Mouse (Mus musculus): ENCODE measurements around the gene Rhox6. TPM values are rescaled to one million over a fixed set of nuclear protein-coding genes. Genes with fewer than 3 reads are reported as not detected.
"Not testable (repeated sequence)": the region's sequence is repeated elsewhere in the genome, so short reads cannot be mapped to it uniquely, and the experiment has no call there.

Rhox6 gene
- not detected for total RNA-seq (2021)
- long read RNA-seq, experiment 1, result 0 reads
- long read RNA-seq, experiment 2, result 0 reads

DNA sequence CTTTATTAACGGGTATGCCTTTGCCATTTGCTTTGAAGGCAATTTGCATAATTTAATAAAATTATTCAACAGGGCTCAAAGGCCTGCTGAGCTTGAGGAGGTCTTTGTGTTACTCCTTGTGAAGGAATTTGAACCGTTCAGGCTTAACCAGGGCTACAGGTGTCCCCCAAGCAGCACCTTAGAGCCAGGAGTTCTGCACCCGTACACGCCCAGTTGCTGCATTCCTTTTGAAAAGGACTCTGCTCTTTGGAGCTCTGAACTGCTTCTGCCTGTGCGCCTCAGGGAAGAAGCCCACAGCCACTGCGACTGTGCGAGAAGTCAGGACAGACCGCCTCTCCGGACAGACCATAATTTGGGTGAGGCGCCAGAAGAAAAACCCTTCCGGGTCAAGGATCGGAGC is at the start of gene Rhox6:
TSS of gene Rhox6 (plus strand) at position 301 of the 400 bp plus-strand sequence.
- DNase-seq, result not testable (repeated sequence)

DNA sequence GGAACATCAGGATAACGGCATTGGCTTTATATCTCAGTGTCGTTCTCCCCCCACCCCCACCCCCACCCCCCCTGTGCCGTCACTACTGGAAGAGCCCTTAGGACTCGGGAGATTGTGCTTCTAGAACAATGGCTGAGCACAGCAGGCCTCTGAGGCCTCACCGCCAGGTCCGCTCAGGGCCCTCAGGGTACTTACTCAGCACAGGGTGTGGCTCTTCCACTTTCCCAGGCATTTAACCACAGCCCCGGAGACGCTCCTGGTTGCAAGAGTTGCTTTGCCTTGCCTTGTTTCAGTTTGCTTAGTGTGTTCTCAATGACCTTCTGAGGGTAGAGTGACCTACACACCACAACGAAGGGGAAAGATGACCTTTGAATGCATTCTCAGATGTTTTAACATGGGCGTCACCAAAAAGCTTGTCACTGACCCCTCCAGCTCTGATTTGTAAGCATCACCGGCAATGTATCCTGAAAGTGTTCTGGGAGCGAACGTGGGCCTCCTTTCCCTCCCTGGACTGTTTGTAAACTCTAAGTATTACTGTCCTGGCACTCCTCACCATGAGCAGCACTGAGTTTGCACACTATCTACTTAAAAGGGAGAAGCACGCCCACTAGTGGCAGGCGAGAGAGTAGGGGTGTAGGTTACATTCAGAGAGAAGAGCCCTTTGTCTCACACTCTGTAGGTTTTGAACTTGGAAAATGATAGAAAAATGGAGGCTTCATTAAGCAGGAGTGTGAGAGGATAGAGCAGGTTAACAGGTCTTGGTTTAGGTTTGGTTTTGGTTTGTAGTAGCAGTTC is 19.2 kb upstream of the Rhox6 start:
- no peak for DNase-seq

DNA sequence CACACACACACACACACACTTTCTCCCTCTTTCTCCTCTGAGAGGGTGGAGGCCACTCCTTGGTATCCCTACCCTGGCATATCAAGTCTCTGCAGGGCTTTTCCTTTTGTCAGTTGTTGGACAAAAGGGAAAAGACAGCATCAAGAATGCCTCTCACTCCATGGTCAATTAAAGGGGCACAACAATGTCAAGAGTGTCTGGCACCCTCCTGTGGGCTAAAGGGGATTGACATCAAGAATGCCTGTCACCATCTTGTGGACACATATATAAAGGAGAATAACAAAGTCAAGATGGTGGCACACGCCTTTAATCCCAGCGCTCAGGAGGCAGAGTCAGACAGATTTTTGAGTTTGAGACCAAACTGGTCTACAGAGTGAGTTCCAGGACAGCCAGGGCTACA is 17.3 kb upstream of the Rhox6 start:
- DNase-seq, result no peak

DNA sequence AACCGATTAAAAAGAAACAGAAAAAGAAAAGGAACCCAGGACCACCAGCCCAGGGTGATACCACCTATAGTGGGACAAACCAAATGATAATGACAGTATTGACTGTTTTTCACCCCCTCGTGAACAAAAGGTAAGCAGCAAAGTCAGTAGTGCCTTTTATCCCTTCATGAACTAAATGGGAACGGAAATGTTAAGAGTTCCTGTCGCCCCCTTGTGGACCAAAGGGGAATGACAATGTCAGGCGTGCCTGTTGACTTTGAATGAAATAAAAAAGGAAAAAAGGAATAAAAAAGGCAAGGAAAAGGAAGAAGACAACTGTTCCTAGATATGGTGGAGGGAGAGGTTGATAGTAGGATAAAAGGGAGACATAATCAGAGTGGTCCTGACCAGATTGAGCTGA is 15.5 kb upstream of the Rhox6 start:
- peak; percentile 2 to 63 for DNase-seq

DNA sequence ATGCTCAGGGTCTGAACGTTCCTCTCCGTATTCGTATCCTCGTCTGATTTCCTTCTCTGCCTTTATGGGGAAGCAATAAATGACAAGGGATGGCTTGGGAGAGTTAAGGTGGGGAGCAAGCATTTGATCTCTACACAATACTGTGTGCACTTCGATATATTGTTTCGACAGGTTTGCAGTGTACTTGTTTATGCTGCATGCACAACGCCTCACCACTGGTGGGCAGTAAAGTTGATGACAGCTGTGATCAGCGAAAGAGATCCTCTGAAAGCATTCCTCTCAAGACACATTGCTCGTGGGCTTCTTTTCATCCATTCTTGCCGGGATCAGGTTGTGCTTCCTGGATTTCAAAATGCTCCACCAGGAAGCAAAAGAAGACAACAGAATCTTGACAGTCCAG is 11.0 kb upstream of the Rhox6 start:
- DNase-seq, result no peak

DNA sequence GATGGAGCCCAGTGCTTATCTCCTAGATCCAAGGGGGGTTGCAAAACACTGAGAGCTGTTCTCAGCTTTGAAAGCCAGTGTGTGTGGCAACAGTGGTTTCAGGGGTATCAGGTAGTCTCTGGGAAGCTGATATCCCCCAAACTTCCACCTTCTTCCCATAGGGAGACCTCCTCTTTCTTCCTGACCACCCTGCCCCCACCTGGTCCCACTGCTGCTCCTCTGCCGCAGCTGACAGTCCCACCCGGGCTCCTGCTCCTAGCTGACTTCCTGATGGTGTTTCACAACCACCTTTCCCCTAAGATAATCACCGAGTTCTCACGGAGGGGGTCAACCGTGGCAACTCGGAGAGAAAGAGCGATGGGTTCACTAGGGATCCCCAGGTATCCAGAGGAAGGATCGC is 4.7 kb downstream of the Rhox6 start, which contains the start of gene Rhox7a:
TSS of gene Rhox7a (plus strand) at position 301 of the 400 bp plus-strand sequence.
- DNase-seq, result not testable (repeated sequence)

DNA sequence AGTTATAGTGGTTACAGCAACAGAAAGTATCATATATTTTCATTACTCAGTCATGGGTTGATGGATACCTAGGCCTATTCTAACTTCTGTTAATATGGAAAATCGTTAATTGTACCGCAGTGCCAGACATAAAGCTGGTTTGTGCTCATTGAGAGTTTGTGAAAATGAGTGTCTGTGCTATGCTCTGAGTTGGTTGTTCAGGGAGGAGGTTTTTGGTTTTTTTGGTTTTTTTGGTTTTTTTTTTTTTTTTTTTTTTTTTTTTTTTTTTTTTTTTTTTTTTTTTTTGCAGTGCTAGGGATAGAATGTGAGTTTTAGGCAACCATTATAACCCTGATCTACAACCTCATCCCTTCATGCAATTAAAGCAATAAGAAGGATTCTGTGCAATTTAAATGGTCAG is 44.9 kb downstream of the Rhox6 start:
- no peak for DNase-seq

DNA sequence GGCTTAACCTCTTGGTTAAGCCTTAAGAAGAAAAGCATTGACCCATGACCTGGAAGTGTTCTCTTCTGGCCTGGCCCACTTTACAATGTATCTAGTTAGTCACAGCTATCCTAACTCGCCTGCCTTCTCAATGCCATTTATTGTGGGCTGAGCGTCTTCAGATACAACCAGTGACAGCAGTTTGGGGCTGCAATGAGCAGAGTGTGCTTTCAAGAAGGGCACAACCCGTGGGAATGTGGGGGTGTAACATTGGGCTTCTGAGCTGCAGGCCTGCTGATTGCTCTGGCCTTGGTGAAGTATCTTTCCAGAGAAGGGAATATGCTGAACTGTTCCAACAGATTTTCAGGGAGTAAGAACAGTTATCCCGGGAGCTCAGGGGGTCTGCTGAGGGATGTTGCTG is 52.1 kb downstream of the Rhox6 start, which contains the start of gene Rhox8:
TSS of gene Rhox8 (minus strand) at position 101 of the 400 bp plus-strand sequence.
- no peak for DNase-seq

Other genes with a start within 250 kb of the Rhox6 start
- gene Rhox3f, start 245.9 kb upstream of the Rhox6 start, total RNA-seq (2021), result not detected
- not detected for gene Rhox4f, start 219.2 kb upstream of the Rhox6 start, total RNA-seq (2021)
- gene Rhox3g, start 198.3 kb upstream of the Rhox6 start, total RNA-seq (2021), result not detected
- not detected for gene Rhox2g, start 183.4 kb upstream of the Rhox6 start, total RNA-seq (2021)
- gene Rhox4g, start 175.6 kb upstream of the Rhox6 start, total RNA-seq (2021), result not detected
- not detected for gene Rhox3h, start 158.1 kb upstream of the Rhox6 start, total RNA-seq (2021)
- under 1 TPM; 0.62 to 0.67 TPM for gene Rhox2h, start 153.6 kb upstream of the Rhox6 start, total RNA-seq (2021)
- 1 to 10 TPM in 1 of 2 experiments, under 1 TPM in 1; 0.80 to 2.1 TPM for gene Rhox5, start 22.1 kb upstream of the Rhox6 start, total RNA-seq (2021)
- gene Rhox7a, start 4.8 kb downstream of the Rhox6 start, total RNA-seq (2021), result not detected
- not detected for gene Rhox8, start 52.0 kb downstream of the Rhox6 start, total RNA-seq (2021)
- not detected for gene Rhox7b, start 70.3 kb downstream of the Rhox6 start, total RNA-seq (2021)
- gene Rhox9, start 74.9 kb downstream of the Rhox6 start, total RNA-seq (2021), result not detected
- gene Btg1-ps1, start 191.9 kb downstream of the Rhox6 start, total RNA-seq (2021), result not detected
- not detected for gene Btg1-ps2, start 216.2 kb downstream of the Rhox6 start, total RNA-seq (2021)
- gene Rhox10, start 239.6 kb downstream of the Rhox6 start, total RNA-seq (2021), result not detected